Mouse (Mus musculus): Measurements from ENCODE around the gene Pak4. TPM values are rescaled to one million over a fixed set of nuclear protein-coding genes. Genes with fewer than 3 reads are reported as not detected.
A peak's percentile ranks its signal among the peaks of the same experiment; 100 is the strongest.

Pak4 gene
- total RNA-seq, 2 experiments from 2014 or later: 28.0 to 30.0 TPM

Small RNA genes within 50 kb of the gene (microRNA-seq; reads per million reads assigned to microRNA genes)
- gene Mir7049: 2.5 reads per million, percentile 3 among the genes with 10 or more reads in this experiment

Other genes with a start within 250 kb of the Pak4 start
- 1,000 to 10,000 TPM; 1,072 to 1,115 TPM for gene Rps16, start 247.5 kb downstream of the Pak4 start, total RNA-seq (2021)
- gene Plekhg2, start 225.6 kb downstream of the Pak4 start, total RNA-seq (2021): 10 to 100 TPM; 19.0 to 27.2 TPM
- 10 to 100 TPM; 19.0 to 26.1 TPM for gene Zfp36, start 217.9 kb downstream of the Pak4 start, total RNA-seq (2021)
- 10 to 100 TPM; 33.6 to 47.4 TPM for gene Med29, start 205.5 kb downstream of the Pak4 start, total RNA-seq (2021)
- gene Paf1, start 205.2 kb downstream of the Pak4 start, total RNA-seq (2021): 10 to 100 TPM; 67.3 to 77.7 TPM
- 1 to 10 TPM; 6.7 to 8.1 TPM for gene Gmfg, start 160.7 kb downstream of the Pak4 start, total RNA-seq (2021)
- gene Lrfn1, start 146.2 kb downstream of the Pak4 start, total RNA-seq (2021): 10 to 100 TPM; 15.6 to 17.5 TPM
- gene Ifnl2, start 87.7 kb downstream of the Pak4 start, total RNA-seq (2021): not detected
- not detected for gene Ifnl3, start 75.3 kb downstream of the Pak4 start, total RNA-seq (2021)
- gene Sycn, start 57.3 kb downstream of the Pak4 start, total RNA-seq (2021): not detected
- gene Nccrp1, start 50.9 kb downstream of the Pak4 start, total RNA-seq (2021): under 1 TPM in 1 of 2 experiments, not detected in 1; 0.20 TPM
- 10 to 100 TPM; 62.5 to 69.8 TPM for gene Samd4b, start within 50 bp of the Pak4 start, total RNA-seq (2021)
- gene Acp7, start 33.1 kb upstream of the Pak4 start, total RNA-seq (2021): not detected
- 1 to 10 TPM in 1 of 2 experiments, under 1 TPM in 1; 0.86 to 1.6 TPM for gene Fbxo27, start 94.7 kb upstream of the Pak4 start, total RNA-seq (2021)
- 1 to 10 TPM; 2.2 to 3.5 TPM for gene Fbxo17, start 118.6 kb upstream of the Pak4 start, total RNA-seq (2021)
- 10 to 100 TPM; 81.4 to 86.2 TPM for gene Mrps12, start 143.6 kb upstream of the Pak4 start, total RNA-seq (2021)
- 10 to 100 TPM; 18.5 to 18.8 TPM for gene Sars2, start 143.8 kb upstream of the Pak4 start, total RNA-seq (2021)
- not detected for gene Ccer2, start 158.0 kb upstream of the Pak4 start, total RNA-seq (2021)
- gene Sirt2, start 168.6 kb upstream of the Pak4 start, total RNA-seq (2021): 10 to 100 TPM; 73.7 to 82.5 TPM
- 10 to 100 TPM; 44.1 to 49.2 TPM for gene Nfkbib, start 169.3 kb upstream of the Pak4 start, total RNA-seq (2021)
- 1 to 10 TPM; 2.5 to 2.8 TPM for gene Rinl, start 190.8 kb upstream of the Pak4 start, total RNA-seq (2021)
- 100 to 1,000 TPM; 415 to 420 TPM for gene Hnrnpl, start 210.4 kb upstream of the Pak4 start, total RNA-seq (2021)
- gene Ech1, start 227.0 kb upstream of the Pak4 start, total RNA-seq (2021): 100 to 1,000 TPM; 543 to 577 TPM
- 10 to 100 TPM; 11.3 to 12.7 TPM for gene Lgals4, start 235.7 kb upstream of the Pak4 start, total RNA-seq (2021)